Mouse (Mus musculus) megakaryocyte-erythroid progenitor cell, adult 5-6 weeks (primary cell): ENCODE results near the gene Uhrf2. TPM values are rescaled to one million over a fixed set of nuclear protein-coding genes. Genes with fewer than 3 reads are reported as not detected.

Source experiments
- ATAC-seq: replicated peaks from 2 replicates; pipeline ENCODE4 v1.8.0; 2016; ENCODE audit warnings: mild to moderate bottlenecking, inconsistent platforms; ENCODE audit not compliant: severe bottlenecking, poor library complexity, low FRiP score, low TSS enrichment
- total RNA-seq, 2 experiments: library from RNA; stranded (forward) in 1 of 2; stranded (reverse) in 1 of 2; fragments of 200-1000, 215-1000 nt in 1 of 2; fragments of >200 nt in 1 of 2; fragmentation: Nextera tagmentation in 1 of 2; gene quantifications; 2 replicates each; pipeline ENCODE4 v1.2.3; 2014 to 2017

Gene Uhrf2
- total RNA-seq, 2 experiments from 2014 or later, result 82.3 to 116 TPM

GRCm38 (mm10) chr19:30117241-30117640 lies 86.9 kb downstream of the Uhrf2 start:
- ATAC-seq, result no peak

- ATAC-seq, result no peak
Observed at GRCm38 (mm10) chr19:30117775-30118174, 87.5 kb downstream of the Uhrf2 start.

GRCm38 (mm10) chr19:30118344-30119312 lies 88.3 kb downstream of the Uhrf2 start:
- ATAC-seq, result no peak

- no peak; the same call in 1 of the 2 replicates for ATAC-seq
Observed at GRCm38 (mm10) chr19:30124999-30125669, 94.8 kb downstream of the Uhrf2 start.

GRCm38 (mm10) chr19:30125670-30126059 lies 95.4 kb downstream of the Uhrf2 start:
- no peak for ATAC-seq

- ATAC-seq, result peak; percentile 83
Observed at GRCm38 (mm10) chr19:30128177-30128576, 97.9 kb downstream of the Uhrf2 start.

GRCm38 (mm10) chr19:30136308-30136707 lies 106.0 kb downstream of the Uhrf2 start:
- no peak for ATAC-seq

Other genes with a start within 250 kb of the Uhrf2 start
- gene 9930021J03Rik, start 224.5 kb upstream of the Uhrf2 start, total RNA-seq (2014; fragmentation: Nextera tagmentation), result 21.5 and 30.5 TPM in 2 replicates
- gene 9930021J03Rik, start 224.5 kb upstream of the Uhrf2 start, total RNA-seq (2017), result 13.8 and 24.5 TPM in 2 replicates
- gene Ranbp6, start 217.5 kb upstream of the Uhrf2 start, total RNA-seq (2014; fragmentation: Nextera tagmentation), result 12.4 and 16.4 TPM in 2 replicates
- gene Ranbp6, start 217.5 kb upstream of the Uhrf2 start, total RNA-seq (2017), result 21.8 and 32.1 TPM in 2 replicates
- gene Il33, start 105.4 kb upstream of the Uhrf2 start, total RNA-seq (2014; fragmentation: Nextera tagmentation), result not detected in 2 replicates
- gene Il33, start 105.4 kb upstream of the Uhrf2 start, total RNA-seq (2017), result not detected in 2 replicates
- not detected in 2 replicates for gene Trpd52l3, start 26.7 kb upstream of the Uhrf2 start, total RNA-seq (2014; fragmentation: Nextera tagmentation)
- gene Trpd52l3, start 26.7 kb upstream of the Uhrf2 start, total RNA-seq (2017), result not detected in 2 replicates
- gene Gldc, start 144.9 kb downstream of the Uhrf2 start, total RNA-seq (2014; fragmentation: Nextera tagmentation), result not detected in 2 replicates
- not detected in 2 replicates for gene Gldc, start 144.9 kb downstream of the Uhrf2 start, total RNA-seq (2017)
- not detected in 2 replicates for gene Mbl2, start 202.4 kb downstream of the Uhrf2 start, total RNA-seq (2014; fragmentation: Nextera tagmentation)
- gene Mbl2, start 202.4 kb downstream of the Uhrf2 start, total RNA-seq (2017), result not detected in 2 replicates